9 mouse cellular contexts compared by ENCODE assay signal in genomic region chr9:64397108-64397507, GRCm38 (mm10). TPM values are rescaled to one million over a fixed set of nuclear protein-coding genes. Genes with fewer than 3 reads are reported as not detected.
DNase-seq lines count a peak whose midpoint lies in the region; ATAC-seq lines count a peak whose summit lies in the region.
"Had no signal": no experiment of that assay in that cellular context is flagged by ENCODE, and none has a peak within 500 bp of the region (broad histone marks: within the 10 kb centered on the region; RNA-seq: fewer than 3 reads in every experiment).

No protein-coding gene starts in this region.

- peaks cover 4% of the 10 kb centered on the region; the same call in 1 of the 2 replicates for H3K4me1 ChIP-seq in forebrain, embryonic 13.5 days
- H3K4me1 ChIP-seq in forebrain, embryonic 12.5 days = peaks cover 6% of the 10 kb centered on the region
- no peaks in the 10 kb centered on the region for H3K4me1 ChIP-seq in midbrain, embryonic 11.5 days (ENCODE audit: control insufficient read depth, insufficient read depth, low read length)
- H3K4me1 ChIP-seq in midbrain, embryonic 10.5 days = peaks cover 9% of the 10 kb centered on the region; the same call in 1 of the 2 replicates

- H3K9me3 ChIP-seq in forebrain, embryonic 13.5 days (replicated peaks) = no peaks in the 10 kb centered on the region
- no peaks in the 10 kb centered on the region for H3K9me3 ChIP-seq in forebrain, embryonic 12.5 days
- H3K9me3 ChIP-seq in midbrain, embryonic 11.5 days (ENCODE audit: control insufficient read depth, low read length) = no peaks in the 10 kb centered on the region
- no peaks in the 10 kb centered on the region for H3K9me3 ChIP-seq in midbrain, embryonic 10.5 days (replicated peaks)
- H3K9me3 ChIP-seq: neural tube, embryonic 12.5 days had no signal

- DNase-seq in midbrain, embryonic 11.5 days (ENCODE audit: low spot score, missing footprints) = peak; percentile 77
- DNase-seq in midbrain, embryonic 10.5 days (ENCODE audit: low spot score) = no peak
- peak; percentile 46 for DNase-seq in embryo, embryonic 9.5 days (ENCODE audit: extremely low spot score)
- peak; percentile 56 for DNase-seq in lung, postnatal 10 days
- DNase-seq in frontal cortex, postnatal 25 days (ENCODE audit: low spot score in 2 of 2) = no peak

- H3K36me3 ChIP-seq in forebrain, embryonic 13.5 days (ENCODE audit: poor library complexity, severe bottlenecking) = no peaks in the 10 kb centered on the region
- H3K36me3 ChIP-seq in forebrain, embryonic 12.5 days (replicated peaks) = no peaks in the 10 kb centered on the region
- H3K36me3 ChIP-seq in midbrain, embryonic 11.5 days (ENCODE audit: control insufficient read depth, insufficient read depth, low read length) = no peaks in the 10 kb centered on the region
- H3K36me3 ChIP-seq in midbrain, embryonic 10.5 days = no peaks in the 10 kb centered on the region
- H3K36me3 ChIP-seq: neural tube, embryonic 12.5 days had no signal

- no peak overlapping the region for H3K27ac ChIP-seq in forebrain, embryonic 13.5 days
- H3K27ac ChIP-seq in forebrain, embryonic 12.5 days = no peak overlapping the region
- no peak overlapping the region for H3K27ac ChIP-seq in midbrain, embryonic 11.5 days (ENCODE audit: low read depth, low read length)
- no peak overlapping the region for H3K27ac ChIP-seq in midbrain, embryonic 10.5 days (replicated peaks)
- H3K27ac ChIP-seq: neural tube, embryonic 12.5 days had no signal

- H3K27me3 ChIP-seq in forebrain, embryonic 13.5 days = peaks cover 12% of the 10 kb centered on the region
- peaks cover 13% of the 10 kb centered on the region for H3K27me3 ChIP-seq in forebrain, embryonic 12.5 days
- H3K27me3 ChIP-seq in midbrain, embryonic 11.5 days (ENCODE audit: control insufficient read depth, insufficient read depth, low read length) = no peaks in the 10 kb centered on the region
- H3K27me3 ChIP-seq in midbrain, embryonic 10.5 days (ENCODE audit: low read depth, poor library complexity, severe bottlenecking) = no peaks in the 10 kb centered on the region
- H3K27me3 ChIP-seq: neural tube, embryonic 12.5 days had no signal

- no peak overlapping the region for H3K9ac ChIP-seq in forebrain, embryonic 13.5 days
- H3K9ac ChIP-seq in forebrain, embryonic 12.5 days = no peak overlapping the region
- H3K9ac ChIP-seq in midbrain, embryonic 11.5 days (ENCODE audit: low read length) = no peak overlapping the region
- H3K9ac ChIP-seq: neural tube, embryonic 12.5 days had no signal

- 0 out of 2 replicates have a peak, but pooled peaks have one; percentile 67 for ATAC-seq in forebrain, embryonic 13.5 days
- no peak for ATAC-seq in forebrain, embryonic 12.5 days (ENCODE audit: low FRiP score)
- ATAC-seq in midbrain, embryonic 11.5 days (ENCODE audit: low FRiP score) = no peak
- no peak for ATAC-seq in activated CD4-positive, CD25-positive, alpha-beta regulatory T cell, adult 4 months

- H3K4me2 ChIP-seq in forebrain, embryonic 13.5 days = no peak overlapping the region
- no peak overlapping the region for H3K4me2 ChIP-seq in forebrain, embryonic 12.5 days
- no peak overlapping the region for H3K4me2 ChIP-seq in midbrain, embryonic 11.5 days
- H3K4me2 ChIP-seq: neural tube, embryonic 12.5 days had no signal

- H3K4me3 ChIP-seq in forebrain, embryonic 13.5 days = no peak overlapping the region
- no peak overlapping the region for H3K4me3 ChIP-seq in forebrain, embryonic 12.5 days (replicated peaks)
- H3K4me3 ChIP-seq in midbrain, embryonic 11.5 days (ENCODE audit: low read depth, low read length) = no peak overlapping the region
- H3K4me3 ChIP-seq in midbrain, embryonic 10.5 days = no peak overlapping the region
- H3K4me3 ChIP-seq: neural tube, embryonic 12.5 days had no signal

- 8% methylated on average over 1 of the region's 1 CpGs for WGBS in forebrain, embryonic 13.5 days
- WGBS in forebrain, embryonic 12.5 days = 5% methylated on average over 1 of the region's 1 CpGs
- 17% methylated on average over 1 of the region's 1 CpGs for WGBS in midbrain, embryonic 11.5 days
- 4% methylated on average over 1 of the region's 1 CpGs for WGBS in midbrain, embryonic 10.5 days

RNA-seq across cellular contexts. Expression of gene Megf11, which starts 11.7 kb away (rescaled TPM):
- polyA plus RNA-seq in forebrain, embryonic 13.5 days (2015; fragmentation: Nextera tagmentation; extraction: Ambion mirVana) = 5.2 and 6.4 TPM in 2 replicates
- polyA plus RNA-seq in forebrain, embryonic 12.5 days (2016; fragmentation: Nextera tagmentation; extraction: Ambion mirVana) = 3.8 and 5.2 TPM in 2 replicates
- 2.6 and 3.1 TPM in 2 replicates for polyA plus RNA-seq in midbrain, embryonic 11.5 days (2014; fragmentation: Nextera tagmentation; extraction: Ambion mirVana)
- 1.3 and 2.6 TPM in 2 replicates for polyA plus RNA-seq in midbrain, embryonic 10.5 days (2016; fragmentation: Nextera tagmentation; extraction: Ambion mirVana)
- polyA plus RNA-seq in activated CD4-positive, CD25-positive, alpha-beta regulatory T cell, adult 4 months (2017; shearing (Covaris generic)) = under 1 TPM; 0.14 to 0.28 TPM

RNA-seq across cellular contexts. Expression of gene Dis3l, which starts 56.0 kb away (rescaled TPM):
- 19.4 and 21.7 TPM in 2 replicates for polyA plus RNA-seq in forebrain, embryonic 13.5 days (2015; fragmentation: Nextera tagmentation; extraction: Ambion mirVana)
- polyA plus RNA-seq in forebrain, embryonic 12.5 days (2016; fragmentation: Nextera tagmentation; extraction: Ambion mirVana) = 24.8 and 24.9 TPM in 2 replicates
- 26.5 and 27.1 TPM in 2 replicates for polyA plus RNA-seq in midbrain, embryonic 11.5 days (2014; fragmentation: Nextera tagmentation; extraction: Ambion mirVana)
- 22.0 and 22.9 TPM in 2 replicates for polyA plus RNA-seq in midbrain, embryonic 10.5 days (2016; fragmentation: Nextera tagmentation; extraction: Ambion mirVana)
- 1 to 10 TPM; 9.5 to 9.8 TPM for polyA plus RNA-seq in activated CD4-positive, CD25-positive, alpha-beta regulatory T cell, adult 4 months (2017; shearing (Covaris generic))

Comparison
In these comparisons a context has a peak if more than half of its experiments do, and no peak if none do; other contexts are left out.
1. DNase-seq: peak in midbrain, embryonic 11.5 days (single experiment), embryo, embryonic 9.5 days (single experiment) and lung, postnatal 10 days (single experiment); none in midbrain, embryonic 10.5 days (single experiment) and frontal cortex, postnatal 25 days (0 of 2).